Mouse (Mus musculus) ES-E14 (cell line): ENCODE results near the gene Itk. TPM values are rescaled to one million over a fixed set of nuclear protein-coding genes. Genes with fewer than 3 reads are reported as not detected.

Experiments used
- DNase-seq: peaks from one replicate; pipeline ENCODE4 v3.0.0-alpha.2; 2013; ENCODE audit warnings: low read depth, low spot score
- H3K27ac ChIP-seq: 2 replicates; pipeline ENCODE4 v1.5.1; 2012; ENCODE audit warnings: low read depth, mild to moderate bottlenecking, low read length, moderate library complexity, mixed read lengths; ENCODE audit not compliant: poor library complexity, insufficient read depth, severe bottlenecking
- H3K36me3 ChIP-seq: 2 replicates; pipeline ENCODE4 v1.6.1; 2012; ENCODE audit warnings: mild to moderate bottlenecking, low read length, moderate library complexity, mixed read lengths; ENCODE audit not compliant: control insufficient read depth, poor library complexity, insufficient read depth, severe bottlenecking
- H3K4me1 ChIP-seq, 2 experiments: fragments of 150-350 bp in 1 of 2; sonication (generic) in 1 of 2; 2 replicates each; pipeline ENCODE4 v1.6.1; 2012; ENCODE audit warnings: low read length in 2 of 2, mild to moderate bottlenecking in 1 of 2, mixed read lengths in 1 of 2; ENCODE audit not compliant: control insufficient read depth in 2 of 2, insufficient read depth in 2 of 2, poor library complexity in 1 of 2
- H3K4me3 ChIP-seq, 2 experiments: fragments of 150-350 bp in 1 of 2; sonication (generic) in 1 of 2; 2 replicates each; pipeline ENCODE4 v1.5.1; 2012; ENCODE audit warnings: low read length in 2 of 2, low read depth in 1 of 2, mild to moderate bottlenecking in 1 of 2, mixed read lengths in 1 of 2; ENCODE audit not compliant: insufficient read depth in 1 of 2, poor library complexity in 1 of 2, severe bottlenecking in 1 of 2
- H3K9ac ChIP-seq: 2 replicates; pipeline ENCODE4 v1.6.1; 2012; ENCODE audit warnings: low read depth, mild to moderate bottlenecking, low read length, mixed read lengths; ENCODE audit not compliant: poor library complexity, insufficient read depth, severe bottlenecking
- H3K9me3 ChIP-seq: fragments of 150-350 bp; sonication (generic); 2 replicates; pipeline ENCODE4 v1.6.1; 2012; ENCODE audit warnings: low read depth, mild to moderate bottlenecking, low read length; ENCODE audit not compliant: control insufficient read depth, insufficient read depth
- CHD2 ChIP-seq: IDR thresholded peaks from 2 replicates; pipeline ENCODE4 v1.6.1; 2014; ENCODE audit warnings: mild to moderate bottlenecking, low read depth, low read length, inconsistent platforms
- HCFC1 ChIP-seq: IDR thresholded peaks from 2 replicates; pipeline ENCODE4 v1.6.1; 2012; ENCODE audit warnings: low read length, inconsistent platforms, borderline replicate concordance; ENCODE audit not compliant: insufficient read depth
- MAFK ChIP-seq: IDR thresholded peaks from 2 replicates; pipeline ENCODE4 v1.6.1; 2014; ENCODE audit warnings: mild to moderate bottlenecking, low read depth, low read length, inconsistent platforms; ENCODE audit not compliant: insufficient read depth
- ZC3H11A ChIP-seq: IDR thresholded peaks from 2 replicates; pipeline ENCODE4 v1.6.1; 2012; ENCODE audit warnings: low read depth, mild to moderate bottlenecking, inconsistent platforms, low read length, borderline replicate concordance
- ZNF384 ChIP-seq: IDR thresholded peaks from 2 replicates; pipeline ENCODE4 v1.6.1; 2012; ENCODE audit warnings: low read depth, low read length, inconsistent platforms
- in situ Hi-C, 2 experiments: fragments of 600-800 bp; cut with MboI; formaldehyde crosslinking; loops; one replicate each; pipeline ENCODE4 v1.15.1; 2025; ENCODE audit warnings: low sequenced_read_pairs in 2 of 2, inconsistent platforms in 1 of 2; ENCODE audit not compliant: unreplicated experiment in 2 of 2
- total RNA-seq: library from RNA; depleted of rRNA; stranded (reverse); fragments of 300-350 nt; gene quantifications from 2 replicates; pipeline ENCODE4 v1.2.3, GENCODE M21; 2012; rRNA removed

Itk gene
- total RNA-seq, result not detected in 2 replicates

DNA sequence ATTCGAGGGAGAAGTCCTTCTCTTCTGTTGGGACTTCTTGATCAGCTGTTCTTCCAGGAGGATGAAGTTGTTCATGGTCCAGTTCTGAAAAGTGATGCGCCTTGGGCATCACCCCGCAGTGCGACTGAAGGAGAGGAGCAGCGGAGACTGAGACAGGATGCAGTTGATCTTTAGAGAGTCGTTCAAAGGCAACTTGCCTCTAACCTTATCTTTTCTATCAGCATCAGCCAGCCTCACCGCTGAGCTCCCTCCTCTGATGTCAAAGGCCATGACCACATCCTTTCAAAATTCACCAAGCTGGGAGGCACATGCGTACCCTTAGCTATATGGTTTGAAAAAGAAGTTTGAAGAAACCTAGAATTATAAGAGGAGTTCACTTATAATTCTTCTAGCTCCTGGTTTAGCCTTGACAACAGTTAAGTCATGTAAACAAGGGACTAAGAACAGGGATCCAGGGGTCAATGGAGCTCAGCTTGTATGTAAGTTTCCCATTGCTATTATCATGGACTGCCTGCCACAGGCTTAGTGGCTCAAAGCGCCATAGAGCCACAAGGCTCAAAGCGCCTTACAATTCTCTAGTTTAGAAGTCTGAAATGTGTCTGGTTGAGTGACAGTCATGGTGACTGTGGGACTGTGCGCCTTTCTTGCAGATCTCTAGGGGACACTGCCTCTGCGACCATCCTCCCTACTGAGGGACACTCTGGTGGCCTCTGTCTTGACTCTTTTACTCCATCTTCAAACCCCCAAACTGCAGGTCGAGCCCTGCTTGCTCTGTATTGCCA, at the start of gene Itk:
Gene Itk (minus strand): TSS at position 180 of the 782 bp plus-strand sequence.
- Histone ChIP-seq H3K36me3 (no peaks in the 10 kb centered on the region), H3K4me3 (no peak within 1 kb of the TSS), H3K9me3 (no peaks in the 10 kb centered on the region), H3K9ac (no peak within 1 kb of the TSS), H3K4me1 (no peaks in the 10 kb centered on the region), H3K27ac (no peak within 1 kb of the TSS)
- no peak for DNase-seq
- TF ChIP-seq HCFC1, result no peak
- no peak for TF ChIP-seq CHD2
- in situ Hi-C loops, result no loop called here

DNA sequence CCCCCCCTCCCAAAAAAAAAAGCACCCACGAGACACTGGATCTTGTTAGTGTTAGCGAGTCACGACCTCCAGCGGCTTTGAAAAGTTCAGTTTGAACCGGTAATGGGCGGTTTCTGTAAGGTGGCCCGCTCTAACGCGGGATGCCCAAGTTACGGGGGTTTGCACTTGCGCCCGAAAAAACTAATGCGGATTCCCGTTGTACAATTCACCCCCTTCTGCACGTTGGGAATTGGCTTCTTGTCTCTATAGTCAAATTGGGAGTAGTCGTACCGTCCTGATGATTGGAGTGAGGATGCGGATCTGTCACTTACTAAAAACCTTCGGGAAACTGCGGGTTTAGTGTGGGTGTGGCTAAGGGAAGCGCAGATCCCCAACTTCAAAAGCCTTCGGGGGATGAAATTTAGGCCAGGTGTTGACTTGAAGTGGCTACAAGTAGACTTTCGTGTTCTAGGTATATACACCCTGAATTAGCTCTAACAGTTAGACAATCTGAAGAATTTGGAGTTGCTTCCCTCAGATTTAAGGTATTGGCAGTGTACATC, 48.2 kb upstream of the Itk start:
- Histone ChIP-seq H3K4me3 (peak overlapping the region; percentile 90 to 92), H3K27ac (no peak overlapping the region), H3K36me3 (peaks cover 5% of the 10 kb centered on the region), H3K4me1 (peaks cover 0 to 5% of the 10 kb centered on the region in 2 experiments; a peak in 1 of 4 replicates), H3K9me3 (no peaks in the 10 kb centered on the region), H3K9ac (peak overlapping the region; percentile 92)
- peak; percentile 44 for DNase-seq
- peak; percentile 26; the same call in 1 of the 2 replicates for TF ChIP-seq ZNF384
- TF ChIP-seq MAFK, result no peak
- 0 out of 2 replicates have a peak, but pooled peaks have one; percentile 3 for TF ChIP-seq CHD2
- TF ChIP-seq HCFC1, result no peak; the same call in 1 of the 2 replicates
- TF ChIP-seq ZC3H11A, result no peak
- in situ Hi-C loops, result no loop called here

DNA sequence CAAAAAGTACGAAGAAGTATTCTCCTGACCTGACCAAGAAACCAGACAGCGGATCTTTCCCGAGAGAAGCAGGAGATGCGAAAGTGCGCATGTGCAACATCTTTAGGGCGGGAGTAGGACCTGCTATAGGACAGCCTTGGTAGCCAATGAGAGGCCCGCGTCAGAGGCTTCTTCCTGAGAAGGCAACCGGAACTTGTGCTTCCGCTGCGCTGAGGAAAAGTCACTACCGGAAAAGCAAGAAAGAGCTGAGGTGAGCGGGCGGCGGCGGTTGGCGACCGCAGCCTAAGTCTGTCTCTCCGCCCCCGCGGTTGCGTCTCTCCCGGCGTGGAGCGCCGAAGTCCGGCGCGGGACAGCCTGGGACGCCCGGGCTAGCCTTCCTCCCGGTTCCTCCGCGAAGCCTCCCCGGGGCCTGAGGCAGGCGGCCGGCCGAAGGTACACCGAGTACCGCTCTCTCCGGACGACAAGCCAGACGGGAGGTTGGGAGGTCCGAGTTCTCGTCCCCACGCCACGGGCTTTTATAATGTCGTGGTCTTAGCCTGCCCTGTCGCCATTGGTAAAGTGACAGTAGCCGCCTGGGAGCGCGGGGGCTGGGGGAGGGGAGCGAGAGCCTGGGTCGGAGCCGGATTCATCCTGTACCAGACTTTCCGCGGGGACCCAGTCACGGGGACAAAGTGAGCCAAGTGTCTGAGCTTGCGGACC, 47.6 kb upstream of the Itk start, which contains the start of gene Med7:
Gene Med7 (plus strand): TSS at position 166 of the 699 bp plus-strand sequence.
- DNase-seq, result peak; percentile 97
- Histone ChIP-seq H3K9ac (peak within 1 kb of the TSS; percentile 92), H3K4me1 (peaks cover 0 to 5% of the 10 kb centered on the region in 2 experiments; a peak in 1 of 4 replicates), H3K9me3 (no peaks in the 10 kb centered on the region), H3K4me3 (peak within 1 kb of the TSS; percentile 90 to 92), H3K27ac (peak within 1 kb of the TSS; percentile 61), H3K36me3 (peaks cover 5% of the 10 kb centered on the region)
- TF ChIP-seq HCFC1, result no peak; the same call in 1 of the 2 replicates
- no peak for TF ChIP-seq ZNF384
- TF ChIP-seq MAFK, result no peak
- no peak; the same call in 1 of the 2 replicates for TF ChIP-seq CHD2
- no peak for TF ChIP-seq ZC3H11A
- in situ Hi-C loops, result no loop called here

DNA sequence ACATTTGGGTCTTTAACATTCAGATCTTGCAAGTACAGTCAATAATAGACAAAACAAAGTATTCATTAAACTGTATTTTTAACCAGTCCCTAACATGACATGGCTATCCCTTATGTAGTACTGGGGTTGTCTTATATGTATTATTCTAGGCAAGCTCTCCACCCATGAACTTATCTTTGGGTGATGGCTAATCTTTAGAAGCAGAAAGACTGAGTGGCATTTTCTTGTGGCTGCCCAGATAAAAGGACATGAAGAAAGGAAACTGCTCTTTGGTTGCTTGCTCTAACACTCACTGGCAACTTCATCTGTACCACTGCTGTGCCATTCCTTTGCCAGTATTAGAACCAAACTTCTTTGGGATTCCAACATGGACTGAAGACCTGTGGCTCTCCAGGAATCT, 46.0 kb upstream of the Itk start:
- in situ Hi-C loops, result no loop called here
- Histone ChIP-seq H3K9ac (no peak overlapping the region), H3K4me1 (peaks cover 0 to 5% of the 10 kb centered on the region in 2 experiments; a peak in 1 of 4 replicates), H3K9me3 (no peaks in the 10 kb centered on the region), H3K36me3 (peaks cover 3% of the 10 kb centered on the region), H3K27ac (no peak overlapping the region), H3K4me3 (no peak overlapping the region)
- DNase-seq, result no peak
- TF ChIP-seq ZC3H11A, result no peak
- no peak for TF ChIP-seq ZNF384
- no peak for TF ChIP-seq CHD2
- TF ChIP-seq MAFK, result no peak
- no peak for TF ChIP-seq HCFC1
